In genomic region chr6:126141472-126141871, GRCm38 (mm10) we compare ENCODE assay signal across 9 mouse cellular contexts. TPM values are rescaled to one million over a fixed set of nuclear protein-coding genes. Genes with fewer than 3 reads are reported as not detected.
DNase-seq lines count a peak whose midpoint lies in the region; ATAC-seq lines count a peak whose summit lies in the region.
"Had no signal": no experiment of that assay in that cellular context is flagged by ENCODE, and none has a peak within 500 bp of the region (broad histone marks: within the 10 kb centered on the region; RNA-seq: fewer than 3 reads in every experiment).

No protein-coding gene starts in this region.

- no peaks in the 10 kb centered on the region for H3K36me3 ChIP-seq in neural tube, embryonic 13.5 days
- no peaks in the 10 kb centered on the region for H3K36me3 ChIP-seq in stomach, embryonic 16.5 days (ENCODE audit: control insufficient read depth, insufficient read depth, low read length)
- H3K36me3 ChIP-seq in midbrain, embryonic 11.5 days (ENCODE audit: control insufficient read depth, insufficient read depth, low read length), result no peaks in the 10 kb centered on the region
- H3K36me3 ChIP-seq: midbrain, embryonic 12.5 days had no signal

- no peak overlapping the region for H3K27ac ChIP-seq in neural tube, embryonic 13.5 days (replicated peaks)
- peak overlapping the region; percentile 40 for H3K27ac ChIP-seq in stomach, embryonic 16.5 days (ENCODE audit: low read length)
- no peak overlapping the region for H3K27ac ChIP-seq in midbrain, embryonic 11.5 days (ENCODE audit: low read depth, low read length)
- H3K27ac ChIP-seq: midbrain, embryonic 12.5 days had no signal

- DNase-seq in neural tube, embryonic 10.5 days (ENCODE audit: extremely low spot score, low spot score), result no peak
- DNase-seq in heart, adult 9 months (ENCODE audit: low spot score in 2 of 2), result peak; percentile 70 to 78
- peak; percentile 82 for DNase-seq in kidney, postnatal 10 days
- no peak for DNase-seq in midbrain, embryonic 11.5 days (ENCODE audit: low spot score, missing footprints)
- DNase-seq in layer of hippocampus, postnatal 25 days (ENCODE audit: extremely low spot score in 1 of 2, low spot score in 1 of 2), result no peak

- H3K4me1 ChIP-seq in neural tube, embryonic 13.5 days (replicated peaks), result no peaks in the 10 kb centered on the region
- peaks cover 28% of the 10 kb centered on the region for H3K4me1 ChIP-seq in stomach, embryonic 16.5 days (ENCODE audit: control insufficient read depth, insufficient read depth, low read length)
- H3K4me1 ChIP-seq in midbrain, embryonic 11.5 days (ENCODE audit: control insufficient read depth, insufficient read depth, low read length), result no peaks in the 10 kb centered on the region
- H3K4me1 ChIP-seq: midbrain, embryonic 12.5 days had no signal

- no peaks in the 10 kb centered on the region for H3K9me3 ChIP-seq in neural tube, embryonic 13.5 days
- no peaks in the 10 kb centered on the region for H3K9me3 ChIP-seq in stomach, embryonic 16.5 days (replicated peaks; ENCODE audit: control insufficient read depth, low read length)
- no peaks in the 10 kb centered on the region for H3K9me3 ChIP-seq in midbrain, embryonic 11.5 days (ENCODE audit: control insufficient read depth, low read length)
- H3K9me3 ChIP-seq: midbrain, embryonic 12.5 days had no signal

- ATAC-seq in neural tube, embryonic 13.5 days (ENCODE audit: low read depth), result 0 out of 2 replicates have a peak, but pooled peaks have one; percentile 32
- peak; percentile 80 for ATAC-seq in stomach, embryonic 16.5 days (ENCODE audit: insufficient read depth, low FRiP score)
- no peak for ATAC-seq in megakaryocyte-erythroid progenitor cell, adult 5-6 weeks (replicated peaks; ENCODE audit: low FRiP score, low TSS enrichment, poor library complexity, severe bottlenecking)
- no peak for ATAC-seq in midbrain, embryonic 11.5 days (ENCODE audit: low FRiP score)

- H3K4me2 ChIP-seq in neural tube, embryonic 13.5 days, result no peak overlapping the region
- no peak overlapping the region for H3K4me2 ChIP-seq in stomach, embryonic 16.5 days (ENCODE audit: low read depth, low read length)
- no peak overlapping the region for H3K4me2 ChIP-seq in midbrain, embryonic 11.5 days
- H3K4me2 ChIP-seq: midbrain, embryonic 12.5 days had no signal

- 64% methylated on average over 13 of the region's 13 CpGs for WGBS in neural tube, embryonic 13.5 days
- 27% methylated on average over 13 of the region's 13 CpGs for WGBS in stomach, embryonic 16.5 days
- WGBS in midbrain, embryonic 11.5 days, result 61% methylated on average over 13 of the region's 13 CpGs

- no peak overlapping the region for H3K4me3 ChIP-seq in neural tube, embryonic 13.5 days
- H3K4me3 ChIP-seq in stomach, embryonic 16.5 days (replicated peaks; ENCODE audit: low read length), result no peak overlapping the region
- no peak overlapping the region for H3K4me3 ChIP-seq in midbrain, embryonic 11.5 days (ENCODE audit: low read depth, low read length)
- H3K4me3 ChIP-seq: midbrain, embryonic 12.5 days had no signal

- no peak overlapping the region for H3K9ac ChIP-seq in neural tube, embryonic 13.5 days
- no peak overlapping the region for H3K9ac ChIP-seq in stomach, embryonic 16.5 days (ENCODE audit: low read length)
- no peak overlapping the region for H3K9ac ChIP-seq in midbrain, embryonic 11.5 days (ENCODE audit: low read length)
- H3K9ac ChIP-seq: midbrain, embryonic 12.5 days had no signal

- H3K27me3 ChIP-seq in neural tube, embryonic 13.5 days, result no peaks in the 10 kb centered on the region
- H3K27me3 ChIP-seq in stomach, embryonic 16.5 days (ENCODE audit: control insufficient read depth, insufficient read depth, low read length), result no peaks in the 10 kb centered on the region
- no peaks in the 10 kb centered on the region for H3K27me3 ChIP-seq in midbrain, embryonic 11.5 days (ENCODE audit: control insufficient read depth, insufficient read depth, low read length)
- H3K27me3 ChIP-seq: midbrain, embryonic 12.5 days had no signal

RNA-seq across cellular contexts. Expression of gene Ntf3, which starts 25.2 kb away (rescaled TPM):
- 8.3 and 9.9 TPM in 2 replicates for polyA plus RNA-seq in neural tube, embryonic 13.5 days (2015; fragmentation: Nextera tagmentation; extraction: Ambion mirVana)
- polyA plus RNA-seq in stomach, embryonic 16.5 days (2015; fragmentation: Nextera tagmentation; extraction: Ambion mirVana), result 9.0 and 9.2 TPM in 2 replicates
- not detected in 2 replicates for total RNA-seq in megakaryocyte-erythroid progenitor cell, adult 5-6 weeks (2014; fragmentation: Nextera tagmentation)
- total RNA-seq in megakaryocyte-erythroid progenitor cell, adult 5-6 weeks (2017), result not detected in 2 replicates
- 4.0 and 4.2 TPM in 2 replicates for polyA plus RNA-seq in midbrain, embryonic 11.5 days (2014; fragmentation: Nextera tagmentation; extraction: Ambion mirVana)
- 10 to 100 TPM; 13.2 to 14.0 TPM for total RNA-seq in layer of hippocampus, postnatal 25 days (2021)

Comparison
In these comparisons a context has a peak if more than half of its experiments do, and no peak if none do; other contexts are left out.
1. ATAC-seq: peak in neural tube, embryonic 13.5 days (single experiment) and stomach, embryonic 16.5 days (single experiment); none in megakaryocyte-erythroid progenitor cell, adult 5-6 weeks (single experiment) and midbrain, embryonic 11.5 days (single experiment).
2. DNase-seq: peak in heart, adult 9 months (2 of 2) and kidney, postnatal 10 days (single experiment); none in neural tube, embryonic 10.5 days (single experiment), midbrain, embryonic 11.5 days (single experiment) and layer of hippocampus, postnatal 25 days (0 of 2).